Comparison of ENCODE assay signal across 8 mouse cellular contexts in genomic region chr17:49779576-49779975, GRCm38 (mm10).
DNase-seq lines count a peak whose midpoint lies in the region; ATAC-seq and TF ChIP-seq lines count a peak whose summit lies in the region.
"Had no signal": no experiment of that assay in that cellular context is flagged by ENCODE, and none has a peak within 500 bp of the region (broad histone marks: within the 10 kb centered on the region; RNA-seq: fewer than 3 reads in every experiment).

No protein-coding gene starts in this region.

- WGBS in hindbrain, embryonic 16.5 days, result 69% methylated on average over 3 of the region's 3 CpGs
- WGBS in hindbrain, embryonic 10.5 days, result 82% methylated on average over 3 of the region's 3 CpGs

- DNase-seq in hindbrain, embryonic 10.5 days (ENCODE audit: low spot score), result no peak
- peak; percentile 86 for DNase-seq in NIH3T3 (ENCODE audit: low read depth)
- DNase-seq in brain, embryonic 14.5 days (ENCODE audit: low read depth), result peak; percentile 62
- DNase-seq in left cerebral cortex, postnatal 4 days, result peak; percentile 57
- DNase-seq in thymus, postnatal 4 days, result no peak
- no peak for DNase-seq in spleen, postnatal 4 days (ENCODE audit: low spot score in 2 of 2)

- H3K27me3 ChIP-seq in hindbrain, embryonic 16.5 days (replicated peaks; ENCODE audit: control insufficient read depth, insufficient read depth, low read length), result no peaks in the 10 kb centered on the region
- H3K27me3 ChIP-seq in hindbrain, embryonic 10.5 days (ENCODE audit: insufficient read depth, poor library complexity, severe bottlenecking), result no peaks in the 10 kb centered on the region

- no peak for TF ChIP-seq CTCF in brain, embryonic 14.5 days (IDR thresholded peaks at IDR 0.05; ENCODE audit: borderline replicate concordance, extremely low read depth, insufficient read depth, insufficient read length)

- no peaks in the 10 kb centered on the region; the same call in 1 of the 2 replicates for H3K9me3 ChIP-seq in hindbrain, embryonic 16.5 days (ENCODE audit: control insufficient read depth, low read length)
- no peaks in the 10 kb centered on the region for H3K9me3 ChIP-seq in hindbrain, embryonic 10.5 days

- intact Hi-C loops in left cerebral cortex, postnatal 4 days (cut with DNase I), result no loop called here

- ATAC-seq in hindbrain, embryonic 16.5 days, result 0 out of 2 replicates have a peak, but pooled peaks have one; percentile 56

- TF ChIP-seq POLR2A in brain, embryonic 14.5 days (IDR thresholded peaks at IDR 0.05; ENCODE audit: borderline replicate concordance, extremely low read depth, insufficient read depth, insufficient read length, poor library complexity, severe bottlenecking), result no peak

- H3K9ac ChIP-seq in hindbrain, embryonic 16.5 days (ENCODE audit: low read depth, low read length), result no peak overlapping the region

- no peak overlapping the region for H3K4me2 ChIP-seq in hindbrain, embryonic 16.5 days (ENCODE audit: low read length)

- H3K27ac ChIP-seq in hindbrain, embryonic 16.5 days (ENCODE audit: low read depth, low read length), result no peak overlapping the region
- H3K27ac ChIP-seq in hindbrain, embryonic 10.5 days, result no peak overlapping the region
- H3K27ac ChIP-seq: macrophage had no signal

- no peak overlapping the region for H3K4me3 ChIP-seq in hindbrain, embryonic 16.5 days (ENCODE audit: low read length)
- H3K4me3 ChIP-seq in hindbrain, embryonic 10.5 days, result no peak overlapping the region

- no peaks in the 10 kb centered on the region for H3K4me1 ChIP-seq in hindbrain, embryonic 16.5 days (ENCODE audit: control insufficient read depth, insufficient read depth, low read depth, low read length)
- no peaks in the 10 kb centered on the region for H3K4me1 ChIP-seq in hindbrain, embryonic 10.5 days (replicated peaks)

- no peaks in the 10 kb centered on the region for H3K36me3 ChIP-seq in hindbrain, embryonic 16.5 days (ENCODE audit: control insufficient read depth, insufficient read depth, low read length)
- H3K36me3 ChIP-seq in hindbrain, embryonic 10.5 days, result no peaks in the 10 kb centered on the region

Comparison
In these comparisons a context has a peak if more than half of its experiments do, and no peak if none do; other contexts are left out.
1. DNase-seq: peak in NIH3T3 (single experiment), brain, embryonic 14.5 days (single experiment) and left cerebral cortex, postnatal 4 days (single experiment); none in hindbrain, embryonic 10.5 days (single experiment), thymus, postnatal 4 days (single experiment) and spleen, postnatal 4 days (0 of 2).